Mouse (Mus musculus): Measurements from ENCODE around the gene Tmem51.

GRCm38 (mm10) chr4:142089966-142090365 is 5.9 kb upstream of the Tmem51 start:
- no peak for TF ChIP-seq CTCF (IDR thresholded peaks at IDR 0.05; ENCODE audit: borderline replicate concordance, control insufficient read depth, extremely low read depth, insufficient read depth, low read length, poor library complexity)
- no peak for TF ChIP-seq POLR2A (IDR thresholded peaks at IDR 0.05; ENCODE audit: control insufficient read depth, extremely low read depth, insufficient read depth, low read length, poor library complexity)

All from thymus, adult 2 months (tissue).